Mouse (Mus musculus): Measurements from ENCODE around the gene Tiam2.

The Tiam2 gene

GRCm38 (mm10) chr17:3397836-3398235 lies 71.5 kb downstream of the Tiam2 start:
- DNase-seq: no peak

- DNase-seq: no peak
Measured at GRCm38 (mm10) chr17:3405350-3406073, 79.1 kb downstream of the Tiam2 start.

GRCm38 (mm10) chr17:3407051-3407450 lies 80.7 kb downstream of the Tiam2 start:
- no peak for DNase-seq

GRCm38 (mm10) chr17:3410307-3410706 lies 83.9 kb downstream of the Tiam2 start:
- DNase-seq: no peak

- DNase-seq: no peak
Measured at GRCm38 (mm10) chr17:3412771-3413170, 86.4 kb downstream of the Tiam2 start.

GRCm38 (mm10) chr17:3415580-3415979 lies 89.2 kb downstream of the Tiam2 start:
- DNase-seq: peak; percentile 28

- no peak for DNase-seq
Measured at GRCm38 (mm10) chr17:3416401-3416800, 90.0 kb downstream of the Tiam2 start.

- no peak for DNase-seq
Measured at GRCm38 (mm10) chr17:3419368-3419928, 93.1 kb downstream of the Tiam2 start.

GRCm38 (mm10) chr17:3420148-3420547 lies 93.8 kb downstream of the Tiam2 start:
- DNase-seq: no peak

GRCm38 (mm10) chr17:3423416-3423815 lies 97.0 kb downstream of the Tiam2 start:
- DNase-seq: no peak

- no peak for DNase-seq
Measured at GRCm38 (mm10) chr17:3428659-3429058, 102.3 kb downstream of the Tiam2 start.

GRCm38 (mm10) chr17:3432590-3433498 lies 106.5 kb downstream of the Tiam2 start:
- no peak for DNase-seq

GRCm38 (mm10) chr17:3433521-3434271 lies 107.3 kb downstream of the Tiam2 start:
- no peak for DNase-seq

GRCm38 (mm10) chr17:3435299-3435698 lies 108.9 kb downstream of the Tiam2 start:
- no peak for DNase-seq

- DNase-seq: no peak
Measured at GRCm38 (mm10) chr17:3436841-3437515, 110.6 kb downstream of the Tiam2 start.

GRCm38 (mm10) chr17:3442526-3443401 lies 116.4 kb downstream of the Tiam2 start:
- no peak for DNase-seq

- peak; percentile 35 for DNase-seq
Measured at GRCm38 (mm10) chr17:3446191-3446950, 120.0 kb downstream of the Tiam2 start.

- peak; percentile 37 for DNase-seq
Measured at GRCm38 (mm10) chr17:3448725-3449124, 122.4 kb downstream of the Tiam2 start.

GRCm38 (mm10) chr17:3451077-3451476 lies 124.7 kb downstream of the Tiam2 start:
- DNase-seq: peak; percentile 28

GRCm38 (mm10) chr17:3452571-3453311 lies 126.4 kb downstream of the Tiam2 start:
- DNase-seq: no peak
